Mouse (Mus musculus): ENCODE data around the gene Ppp1r11. TPM values are rescaled to one million over a fixed set of nuclear protein-coding genes. Genes with fewer than 3 reads are reported as not detected.
"Not testable (repeated sequence)": the region's sequence is repeated elsewhere in the genome, so short reads cannot be mapped to it uniquely, and the experiment has no call there.

The Ppp1r11 gene
- total RNA-seq (2021), result 100 to 1,000 TPM; 119 to 132 TPM

DNA sequence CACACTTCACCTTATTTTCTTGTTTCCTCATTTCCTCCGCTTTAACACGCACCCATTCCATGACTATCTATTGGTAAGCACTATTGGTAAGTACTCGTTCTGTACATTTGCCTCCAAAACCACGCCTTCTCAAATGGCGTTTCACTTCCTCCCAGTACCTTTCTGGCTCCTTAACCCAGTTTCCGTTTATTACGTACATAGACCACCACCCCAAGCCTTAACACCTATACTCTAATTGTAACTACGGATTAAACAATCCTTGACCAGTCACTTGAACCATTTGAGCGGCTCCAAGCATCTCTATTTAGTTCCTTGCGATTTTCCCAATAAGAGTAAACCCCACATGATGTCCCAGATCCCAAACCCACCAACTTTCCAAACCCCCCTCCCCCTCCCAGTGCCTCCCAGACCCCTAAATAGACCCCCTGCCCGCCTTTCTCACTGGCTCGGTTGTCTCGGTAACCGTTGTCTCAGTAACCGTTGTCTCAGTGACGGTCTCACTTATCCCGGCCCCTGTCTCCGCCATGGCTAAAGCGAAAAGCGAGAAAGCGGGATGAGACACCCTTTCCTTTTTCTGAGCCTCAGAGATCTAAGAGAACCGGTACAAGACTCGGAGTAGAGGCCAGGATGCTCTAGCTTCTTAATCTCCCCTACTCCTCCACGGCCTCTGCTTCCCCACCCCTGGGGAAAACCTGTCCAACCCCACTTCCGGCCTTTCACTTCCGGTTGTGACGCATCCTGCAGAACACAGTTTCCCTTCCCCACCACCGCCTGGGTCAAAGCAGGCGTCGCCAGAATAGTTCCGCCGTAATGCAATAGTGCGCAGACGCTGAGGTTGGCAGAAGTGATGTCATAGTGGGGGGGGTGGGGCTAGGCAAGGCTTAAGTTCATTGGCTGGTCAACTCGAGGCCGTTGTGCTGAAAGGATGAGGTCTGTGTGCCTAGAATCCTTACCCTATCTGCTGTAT lies at the start of gene Ppp1r11:
Ppp1r11 (minus strand) TSS at position 761 of the 967 bp plus-strand sequence.
- DNase-seq (ENCODE audit: low spot score in 2 of 2), result peak; percentile 94 to 99
- intact Hi-C loops (cut with DNase I), result loop anchor here (2.0 to 10.0 kb wide), 2 partner anchors 96 to 976 kb away; partner anchors contain the start of gene Gnl1

GRCm38 (mm10) chr17:37000863-37001262 lies 49.3 kb upstream of the Ppp1r11 start, which contains the start of gene Zfp57:
Gene Zfp57, plus strand, starts transcription at chr17:37001163.
- intact Hi-C loops (cut with DNase I), result no loop called here
- no peak for DNase-seq (ENCODE audit: low spot score in 2 of 2)

GRCm38 (mm10) chr17:36998477-36998876 lies 46.9 kb upstream of the Ppp1r11 start:
- intact Hi-C loops (cut with DNase I), result loop anchor here (5.0 kb wide), 1 partner anchor 86 kb away; no protein-coding TSS in a partner anchor
- DNase-seq (ENCODE audit: low spot score in 2 of 2), result no peak

- intact Hi-C loops (cut with DNase I), result loop anchor here (2.0 to 5.0 kb wide), 2 partner anchors 50 to 85 kb away; no protein-coding TSS in a partner anchor
- peak; percentile 65 to 82 for DNase-seq (ENCODE audit: low spot score in 2 of 2)
Observed at GRCm38 (mm10) chr17:36997033-36997735, 45.6 kb upstream of the Ppp1r11 start.

GRCm38 (mm10) chr17:36995448-36995847 lies 43.9 kb upstream of the Ppp1r11 start:
- peak in 1 of 2 experiments; percentile 57 for DNase-seq (ENCODE audit: low spot score in 2 of 2)
- intact Hi-C loops (cut with DNase I), result loop anchor here (5.0 kb wide), 1 partner anchor 83 kb away; no protein-coding TSS in a partner anchor

GRCm38 (mm10) chr17:36994528-36994927 lies 43.0 kb upstream of the Ppp1r11 start:
- no peak for DNase-seq (ENCODE audit: low spot score in 2 of 2)
- intact Hi-C loops (cut with DNase I), result loop anchor here (5.0 kb wide), 1 partner anchor 37 kb away; the partner anchor contains the start of genes Znrd1 and Znrd1as

DNA sequence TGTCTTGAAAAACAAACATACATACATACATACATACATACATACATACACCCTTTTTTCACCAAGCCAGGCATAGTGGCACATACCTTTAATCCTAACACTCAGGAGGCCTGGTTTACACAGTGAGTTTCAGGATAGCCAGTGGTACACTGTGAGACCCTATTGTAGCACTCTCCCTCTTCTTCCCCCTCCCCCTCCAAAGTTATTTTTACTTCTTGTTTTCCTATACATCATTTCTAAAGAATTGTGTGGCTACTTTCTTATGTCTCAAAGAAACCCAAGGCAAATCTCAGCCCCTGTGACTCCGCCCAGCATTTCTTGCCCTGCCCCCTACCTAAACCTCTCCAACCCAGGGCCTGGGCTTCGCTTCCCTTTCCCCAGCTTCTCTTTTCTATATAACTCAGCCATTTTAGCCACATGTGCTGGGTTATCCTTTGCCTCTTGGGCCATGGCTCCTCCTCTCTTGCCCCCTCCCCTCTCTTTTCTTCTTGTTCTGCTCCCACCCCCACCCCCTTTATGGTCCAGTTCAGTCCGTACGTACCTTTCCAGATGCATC lies 42.3 kb upstream of the Ppp1r11 start:
- no peak for DNase-seq (ENCODE audit: low spot score in 2 of 2)
- intact Hi-C loops (cut with DNase I), result loop anchor here (5.0 kb wide), 1 partner anchor 37 kb away; the partner anchor contains the start of genes Znrd1 and Znrd1as

- intact Hi-C loops (cut with DNase I), result loop anchor here (5.0 kb wide), 1 partner anchor 35 kb away; the partner anchor contains the start of genes Znrd1 and Znrd1as
- DNase-seq (ENCODE audit: low spot score in 2 of 2), result peak in 1 of 2 experiments; percentile 69
Observed at GRCm38 (mm10) chr17:36992336-36993104, 41.0 kb upstream of the Ppp1r11 start.

DNA sequence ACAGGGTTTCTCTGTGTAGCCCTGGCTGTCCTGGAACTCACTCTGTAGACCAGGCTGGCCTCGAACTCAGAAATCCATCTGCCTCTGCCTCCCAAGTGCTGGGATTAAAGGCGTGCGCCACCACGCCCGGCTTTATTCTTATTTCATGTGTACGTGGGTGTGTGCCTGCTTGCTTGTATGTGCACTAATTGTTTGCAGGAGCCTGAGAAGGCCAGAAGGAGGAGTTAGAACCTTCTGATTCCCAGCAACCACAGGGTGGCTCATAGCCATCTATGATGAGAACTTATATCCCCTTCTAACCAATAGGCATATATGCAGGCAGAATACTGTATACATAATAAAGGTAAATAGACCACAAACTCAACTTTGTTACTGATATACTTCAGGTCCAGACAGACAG lies 39.1 kb upstream of the Ppp1r11 start:
- not testable (repeated sequence) for DNase-seq (ENCODE audit: low spot score in 2 of 2)
- intact Hi-C loops (cut with DNase I), result loop anchor here (5.0 kb wide), 1 partner anchor 33 kb away; the partner anchor contains the start of genes Znrd1 and Znrd1as

DNA sequence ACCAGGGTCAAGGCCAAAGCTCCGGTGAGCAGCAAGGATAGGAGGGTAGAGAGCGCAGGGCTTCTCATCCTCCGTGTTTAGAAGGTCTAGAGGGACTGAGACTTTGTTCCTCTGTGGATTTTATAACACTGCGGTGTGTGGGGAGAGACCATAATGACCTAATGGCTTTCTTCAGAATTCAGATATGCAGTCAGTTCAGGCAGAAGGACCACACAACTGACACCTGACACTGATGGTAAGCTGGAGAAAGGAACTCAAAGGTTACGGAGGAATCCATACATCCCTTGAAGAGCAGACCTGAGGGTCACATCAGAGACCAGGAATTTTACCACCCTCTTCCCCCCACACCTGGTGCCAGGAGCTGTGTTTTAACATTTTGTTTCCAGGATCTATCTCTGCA lies 37.9 kb upstream of the Ppp1r11 start, which contains the start of gene H2-M5:
H2-M5 (minus strand) TSS at position 101 of the 400 bp plus-strand sequence.
- intact Hi-C loops (cut with DNase I), result no loop called here
- no peak for DNase-seq (ENCODE audit: low spot score in 2 of 2)

DNA sequence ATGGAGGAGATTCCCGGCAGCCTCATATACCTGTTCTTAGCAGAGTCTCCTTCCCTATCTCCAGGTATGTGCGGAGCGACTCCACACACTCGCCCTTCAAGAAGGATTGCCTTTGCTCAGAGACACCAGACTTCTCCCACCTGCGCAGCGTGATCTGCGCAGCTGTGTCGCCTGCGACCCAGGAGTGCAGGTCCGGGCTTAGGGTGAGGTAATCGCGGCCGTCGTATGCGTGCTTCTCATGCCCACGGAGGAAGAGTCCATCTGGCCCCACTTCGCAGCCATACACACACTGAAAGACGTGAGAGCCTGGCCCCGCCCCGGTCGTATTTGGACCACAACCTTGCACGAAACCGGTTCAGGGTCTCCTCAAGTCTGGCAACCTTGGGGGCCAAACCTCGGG lies 36.9 kb upstream of the Ppp1r11 start:
- DNase-seq (ENCODE audit: low spot score in 2 of 2), result peak in 1 of 2 experiments; percentile 15
- intact Hi-C loops (cut with DNase I), result no loop called here

DNA sequence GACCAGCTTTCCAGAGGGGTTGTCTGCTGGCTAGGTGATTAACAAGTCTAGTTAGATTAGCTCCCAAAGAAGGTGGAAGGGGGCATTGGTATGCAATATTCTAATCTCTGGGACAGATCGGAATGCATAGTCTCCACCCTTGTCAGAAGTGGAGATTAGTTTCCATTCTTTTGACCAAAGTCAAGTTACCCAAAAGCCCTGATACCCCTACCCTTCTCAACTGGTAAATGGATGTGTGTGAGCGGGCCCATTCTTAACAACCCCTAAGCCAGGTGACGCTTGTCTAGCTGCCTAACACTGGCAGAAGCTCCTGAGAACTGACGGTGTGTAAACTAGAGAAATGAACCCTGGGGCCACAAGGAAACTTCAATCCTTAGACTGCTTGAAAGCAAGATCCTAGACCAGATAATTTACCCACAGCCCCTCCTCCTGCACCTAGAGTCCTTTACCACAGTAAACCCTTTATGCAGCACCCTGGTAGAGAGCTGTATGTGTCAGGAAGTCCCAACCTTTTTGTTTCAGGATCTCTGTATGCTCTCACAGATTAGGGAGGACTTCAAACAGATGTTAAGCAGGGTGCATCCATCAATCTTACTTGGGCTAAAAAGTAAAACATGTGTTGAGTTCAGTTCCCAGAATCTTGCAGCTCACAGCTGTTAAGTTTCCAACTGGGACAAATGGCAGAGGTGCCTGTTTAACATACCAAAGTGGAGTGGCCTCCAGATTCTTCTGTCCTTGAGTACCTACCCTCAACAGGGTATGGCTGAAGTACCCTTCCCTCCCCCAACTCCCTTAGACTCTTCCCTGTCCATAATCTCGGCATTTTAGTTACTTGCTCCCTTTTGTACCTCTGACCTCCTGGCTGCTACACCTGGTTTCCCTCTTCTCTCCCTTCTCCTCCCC lies 31.0 kb upstream of the Ppp1r11 start:
- DNase-seq (ENCODE audit: low spot score in 2 of 2), result no peak
- intact Hi-C loops (cut with DNase I), result no loop called here

GRCm38 (mm10) chr17:36981845-36982244 lies 30.3 kb upstream of the Ppp1r11 start:
- intact Hi-C loops (cut with DNase I), result no loop called here
- DNase-seq (ENCODE audit: low spot score in 2 of 2), result no peak

DNA sequence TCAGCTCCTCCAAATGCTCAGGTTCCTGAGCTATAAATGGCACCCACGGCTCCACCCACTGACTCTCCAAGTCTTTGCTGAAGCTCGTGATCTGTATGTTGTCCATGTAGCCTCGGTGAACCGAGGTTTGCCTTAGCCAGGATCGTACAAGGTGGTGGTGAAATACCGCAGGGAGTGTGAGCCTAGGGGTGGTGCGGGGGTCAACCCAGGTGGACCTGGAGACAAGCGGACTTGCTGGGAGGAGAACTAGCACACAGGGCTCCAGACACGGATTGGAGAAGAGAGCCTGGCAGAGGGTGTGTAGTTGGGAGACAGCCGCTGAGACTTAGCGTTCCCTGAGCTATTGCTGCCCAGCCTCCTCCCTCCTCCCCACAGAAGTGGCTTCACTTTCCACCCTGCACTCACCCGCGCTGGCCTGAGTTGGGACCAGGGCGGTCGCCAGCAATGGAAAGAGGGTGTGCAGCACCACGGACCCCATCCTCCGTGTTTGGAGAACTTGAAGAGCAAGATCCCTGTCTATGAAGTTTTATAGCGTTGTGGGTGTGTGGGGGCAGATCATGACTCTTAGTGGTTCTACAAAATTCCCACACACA lies 29.8 kb upstream of the Ppp1r11 start, which contains the start of gene 2410137M14Rik:
2410137M14Rik (minus strand) TSS at position 17 of the 593 bp plus-strand sequence.
- intact Hi-C loops (cut with DNase I), result no loop called here
- DNase-seq (ENCODE audit: low spot score in 2 of 2), result peak; percentile 47 to 66

DNA sequence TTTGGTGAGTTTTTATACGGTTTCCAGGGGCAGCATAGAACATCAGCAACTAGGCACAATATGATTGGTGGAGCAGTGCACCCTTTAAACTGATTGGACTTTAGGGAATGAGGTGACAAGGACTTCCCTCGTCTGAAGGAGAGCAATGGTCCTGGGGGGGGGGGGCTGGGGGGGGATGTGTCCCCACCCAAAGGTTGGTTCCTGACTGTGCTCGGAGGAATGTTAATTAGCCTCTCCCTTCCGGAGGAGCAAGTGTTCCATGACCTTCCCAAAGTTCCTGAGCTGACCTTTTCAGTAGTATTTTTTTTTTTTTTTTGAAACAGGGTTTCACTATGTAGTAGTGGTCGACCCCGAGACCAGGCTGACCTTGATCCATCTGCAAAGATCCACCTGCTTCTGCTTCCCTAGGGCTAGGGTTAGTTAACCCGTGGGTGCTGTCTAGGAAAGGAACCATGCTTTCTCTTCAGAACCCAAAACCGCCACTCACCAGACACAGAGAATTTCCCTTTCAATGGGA lies 21.8 kb upstream of the Ppp1r11 start:
- no peak for DNase-seq (ENCODE audit: low spot score in 2 of 2)
- intact Hi-C loops (cut with DNase I), result no loop called here

GRCm38 (mm10) chr17:36972791-36973190 lies 21.2 kb upstream of the Ppp1r11 start:
- intact Hi-C loops (cut with DNase I), result no loop called here
- DNase-seq (ENCODE audit: low spot score in 2 of 2), result no peak
